Mouse (Mus musculus) kidney, adult 2 months (tissue): ENCODE results near the gene AL607142.1.

Experiments
- CTCF ChIP-seq: fragments of 200-500 bp; conservative IDR thresholded peaks from 2 replicates; pipeline ENCODE4 v1.5.1; 2011; ENCODE audit warnings: low read depth, mild to moderate bottlenecking, control low read depth, low read length, moderate library complexity, mixed read lengths; ENCODE audit not compliant: insufficient read depth, insufficient read length
- POLR2A ChIP-seq: fragments of 200-500 bp; IDR thresholded peaks from one replicate; pipeline ENCODE4 v1.6.1; 2011; ENCODE audit warnings: low read depth, low read length, control low read depth

GRCm38 (mm10) chr4:120049857-120050256 lies 14.9 kb upstream of the AL607142.1 start:
- TF ChIP-seq POLR2A: no peak
- no peak for TF ChIP-seq CTCF
